Mouse (Mus musculus) right cerebral cortex, postnatal 4 days (tissue): Measurements from ENCODE around the gene Tmem8b.
A peak's percentile ranks its signal among the peaks of the same experiment; 100 is the strongest.

Source experiments
- DNase-seq: peaks from one replicate; pipeline ENCODE4 v3.0.0-alpha.2; 2022

Gene Tmem8b

GRCm38 (mm10) chr4:43657146-43657545, 11.6 kb upstream of the Tmem8b start:
- no peak for DNase-seq

- no peak for DNase-seq
These were observed 2.4 kb upstream of the Tmem8b start for GRCm38 (mm10) chr4:43666412-43666811.

- peak; percentile 56 for DNase-seq
These were observed 640 bp downstream of the Tmem8b start for GRCm38 (mm10) chr4:43669428-43669794.

GRCm38 (mm10) chr4:43672070-43672469, 3.3 kb downstream of the Tmem8b start:
- peak; percentile 96 for DNase-seq

GRCm38 (mm10) chr4:43673703-43674102, 4.9 kb downstream of the Tmem8b start:
- DNase-seq = no peak

GRCm38 (mm10) chr4:43674974-43675373, 6.2 kb downstream of the Tmem8b start:
- DNase-seq = no peak

- no peak for DNase-seq
These were observed 6.8 kb downstream of the Tmem8b start for GRCm38 (mm10) chr4:43675608-43676007.

GRCm38 (mm10) chr4:43678541-43678940, 9.8 kb downstream of the Tmem8b start:
- DNase-seq = no peak

GRCm38 (mm10) chr4:43679416-43680043, 10.8 kb downstream of the Tmem8b start:
- DNase-seq = no peak

- no peak for DNase-seq
These were observed 21.2 kb downstream of the Tmem8b start for GRCm38 (mm10) chr4:43690021-43690420.

- DNase-seq = no peak
These were observed 22.3 kb downstream of the Tmem8b start for GRCm38 (mm10) chr4:43691026-43691425.

GRCm38 (mm10) chr4:43693806-43694241, 25.1 kb downstream of the Tmem8b start:
- no peak for DNase-seq

GRCm38 (mm10) chr4:43694439-43695248, 25.9 kb downstream of the Tmem8b start:
- no peak for DNase-seq

GRCm38 (mm10) chr4:43695249-43695671, 26.5 kb downstream of the Tmem8b start:
- peak; percentile 24 for DNase-seq

- no peak for DNase-seq
These were observed 27.8 kb downstream of the Tmem8b start for GRCm38 (mm10) chr4:43696561-43696960.

GRCm38 (mm10) chr4:43700707-43701106, 31.9 kb downstream of the Tmem8b start, which contains the start of gene Olfr70:
TSS of gene Olfr70 (minus strand) at chr4:43700807.
- DNase-seq = no peak

- no peak for DNase-seq
These were observed 34.7 kb downstream of the Tmem8b start for GRCm38 (mm10) chr4:43703439-43703838.

- DNase-seq = no peak
These were observed 35.1 kb downstream of the Tmem8b start for GRCm38 (mm10) chr4:43703851-43704250.

GRCm38 (mm10) chr4:43705991-43706390, 37.2 kb downstream of the Tmem8b start:
- DNase-seq = no peak

GRCm38 (mm10) chr4:43709869-43710268, 41.1 kb downstream of the Tmem8b start, which contains the start of gene Olfr71:
TSS of gene Olfr71 (minus strand) at chr4:43710255.
- DNase-seq = no peak

- DNase-seq = peak; percentile 93
These were observed 43.0 kb downstream of the Tmem8b start for GRCm38 (mm10) chr4:43711821-43712220.

GRCm38 (mm10) chr4:43713652-43714219, 45.0 kb downstream of the Tmem8b start:
- no peak for DNase-seq

GRCm38 (mm10) chr4:43720491-43721228, 51.9 kb downstream of the Tmem8b start:
- no peak for DNase-seq
